Mouse (Mus musculus) G1E (cell line): Measurements from ENCODE around the gene Sh3bgr.

Experiments used
- CTCF ChIP-seq: IDR thresholded peaks from 2 replicates; pipeline ENCODE4 v1.5.1; 2012; ENCODE audit warnings: low read depth, low read length, inconsistent platforms, mixed read lengths
- GATA1 ChIP-seq: IDR thresholded peaks from 2 replicates; pipeline ENCODE4 v1.6.1; 2012; ENCODE audit warnings: borderline replicate concordance, low read length, inconsistent platforms, mixed read lengths
- POLR2AphosphoS5 ChIP-seq: IDR thresholded peaks from 2 replicates; pipeline ENCODE4 v1.6.1; 2012; ENCODE audit warnings: low read depth, low read length, inconsistent platforms; ENCODE audit not compliant: insufficient replicate concordance
- TAL1 ChIP-seq: conservative IDR thresholded peaks from 2 replicates; pipeline ENCODE4 v1.6.1; 2012; ENCODE audit warnings: low read depth, low read length, inconsistent platforms, mixed read lengths

DNA sequence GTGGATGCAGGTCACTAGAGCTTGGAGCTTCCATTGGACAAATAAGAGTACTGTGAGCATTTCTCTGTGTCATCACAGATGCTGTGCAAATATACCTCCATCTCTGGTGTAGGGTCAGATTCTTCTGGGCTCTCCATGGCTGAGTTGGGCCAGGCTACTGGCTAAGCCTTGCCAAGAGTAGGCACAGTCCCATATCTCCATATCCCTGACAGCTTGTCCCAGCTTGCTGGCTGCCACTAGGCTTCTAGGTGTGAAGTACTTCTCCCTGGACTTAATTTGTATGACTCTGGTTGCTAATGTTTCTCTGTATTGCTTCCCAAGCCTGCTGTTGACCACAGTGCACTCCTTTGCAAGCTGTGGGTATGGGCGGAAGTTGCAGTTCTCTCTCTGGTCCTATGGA lies 51.9 kb downstream of the Sh3bgr start:
- TF ChIP-seq CTCF: no peak
- TF ChIP-seq POLR2AphosphoS5: no peak
- TF ChIP-seq TAL1: no peak
- TF ChIP-seq GATA1: no peak
